Mouse (Mus musculus): ENCODE measurements around the gene Ccng2. TPM values are rescaled to one million over a fixed set of nuclear protein-coding genes. Genes with fewer than 3 reads are reported as not detected.
A peak's percentile ranks its signal among the peaks of the same experiment; 100 is the strongest.

The Ccng2 gene
- total RNA-seq (2014; rRNA removed; ENCODE audit: low replicate concordance) (37.9 and 68.2 TPM in 2 replicates), polyA plus RNA-seq (2015; fragmentation: Nextera tagmentation; extraction: Ambion mirVana) (20.2 and 31.6 TPM in 2 replicates)

DNA sequence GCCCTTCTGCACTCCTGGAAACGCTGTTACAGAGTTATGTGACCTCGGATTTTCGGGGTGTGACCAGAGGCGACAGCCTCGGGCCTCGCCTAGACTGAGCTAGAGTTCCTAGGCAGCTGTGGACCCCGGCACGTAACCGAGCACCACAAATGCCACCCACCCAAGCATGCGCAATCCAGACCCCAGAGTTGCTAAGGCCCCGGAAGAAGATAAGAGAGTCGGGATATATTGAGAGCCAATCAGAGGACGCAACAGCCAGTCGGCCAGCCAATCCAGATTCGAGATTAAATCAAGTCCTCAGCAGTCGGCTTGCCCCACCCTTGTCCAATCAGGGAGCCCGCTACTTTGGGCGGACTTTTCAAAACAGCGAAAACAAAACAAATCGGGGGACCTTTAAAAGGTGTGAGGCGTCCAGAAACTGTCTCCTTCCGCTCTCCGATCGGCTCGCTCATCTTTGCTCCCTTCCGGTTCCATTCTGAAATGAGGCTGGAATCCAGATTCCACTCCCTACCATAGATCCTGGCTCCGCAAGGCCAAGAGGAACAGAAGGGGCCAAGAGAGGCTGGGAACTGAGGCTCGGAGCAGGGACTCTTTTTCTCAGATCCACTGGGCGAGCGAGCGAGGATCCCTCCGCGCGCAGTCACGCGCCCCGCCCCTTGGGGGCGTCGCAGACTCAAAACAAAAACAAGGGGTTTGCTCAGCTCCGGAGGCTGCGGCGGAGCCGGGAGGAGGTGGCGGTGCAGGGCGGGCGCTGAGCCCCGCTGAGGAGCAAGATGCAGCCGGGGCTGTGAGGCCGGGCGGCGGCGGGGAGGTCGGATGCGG is at the start of gene Ccng2:
Gene Ccng2 (plus strand): TSS at position 375 of the 822 bp plus-strand sequence.
- DNase-seq (ENCODE audit: low spot score), result peak; percentile 99
- peak within 1 kb of the TSS; percentile 94 for H3K9ac ChIP-seq (replicated peaks; ENCODE audit: low read depth, low read length)
- TF ChIP-seq CTCF (IDR thresholded peaks at IDR 0.05; ENCODE audit: low read depth) (no peak), EP300 (IDR thresholded peaks at IDR 0.05; ENCODE audit: low read depth) (peak; percentile 71)
- H3K27ac ChIP-seq (ENCODE audit: low read depth), result peak within 1 kb of the TSS; percentile 93
- peak within 1 kb of the TSS; percentile 97 for H3K4me3 ChIP-seq (ENCODE audit: low read depth, low read length)
- no peaks in the 10 kb centered on the region for H3K27me3 ChIP-seq (ENCODE audit: control insufficient read depth, insufficient read depth, low read length)
- ATAC-seq (ENCODE audit: insufficient read depth, low read depth), result peak; percentile 93
- under 1% methylated on average over 54 of the region's 54 CpGs for whole genome bisulfite sequencing
- H3K36me3 ChIP-seq (replicated peaks; ENCODE audit: control insufficient read depth, insufficient read depth, low read length), result peaks cover 22% of the 10 kb centered on the region
- H3K9me3 ChIP-seq (replicated peaks; ENCODE audit: control insufficient read depth, low read length), result no peaks in the 10 kb centered on the region
- peaks cover 13% of the 10 kb centered on the region for H3K4me1 ChIP-seq (ENCODE audit: control insufficient read depth, insufficient read depth)
- H3K4me2 ChIP-seq (ENCODE audit: low read depth, low read length), result peak within 1 kb of the TSS; percentile 82

DNA sequence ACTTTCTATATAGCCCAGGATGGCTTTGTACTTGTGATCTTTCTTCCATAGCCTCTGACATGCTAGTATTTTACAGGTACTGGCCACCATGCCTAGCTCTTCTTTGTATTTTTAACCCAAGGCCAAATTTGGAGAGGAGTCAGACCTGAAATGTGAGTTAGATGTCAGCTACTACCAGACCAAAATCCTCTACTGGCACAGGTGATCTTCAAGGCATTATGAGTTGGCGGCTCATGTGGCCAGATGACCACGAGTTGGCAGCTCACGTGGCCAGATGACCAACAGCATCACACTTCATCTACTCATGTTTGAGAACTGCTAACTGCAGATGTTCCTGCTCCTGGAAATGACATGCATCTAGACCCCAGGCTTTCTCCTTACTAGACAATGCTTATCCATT is 48.7 kb upstream of the Ccng2 start:
- H3K36me3 ChIP-seq (replicated peaks; ENCODE audit: control insufficient read depth, insufficient read depth, low read length), result no peaks in the 10 kb centered on the region
- H3K9me3 ChIP-seq (replicated peaks; ENCODE audit: control insufficient read depth, low read length), result no peaks in the 10 kb centered on the region
- no peak for TF ChIP-seq EP300 (IDR thresholded peaks at IDR 0.05; ENCODE audit: low read depth)
- TF ChIP-seq CTCF (IDR thresholded peaks at IDR 0.05; ENCODE audit: low read depth), result no peak
- no peaks in the 10 kb centered on the region for H3K4me1 ChIP-seq (ENCODE audit: control insufficient read depth, insufficient read depth)
- no peak overlapping the region for H3K4me3 ChIP-seq (ENCODE audit: low read depth, low read length)
- WGBS, result 71% methylated on average over 3 of the region's 3 CpGs
- no peak for DNase-seq (ENCODE audit: low spot score)
- ATAC-seq (ENCODE audit: insufficient read depth, low read depth), result no peak
- no peak overlapping the region for H3K9ac ChIP-seq (replicated peaks; ENCODE audit: low read depth, low read length)
- H3K27me3 ChIP-seq (ENCODE audit: control insufficient read depth, insufficient read depth, low read length), result no peaks in the 10 kb centered on the region
- H3K27ac ChIP-seq (ENCODE audit: low read depth), result no peak overlapping the region
- no peak overlapping the region for H3K4me2 ChIP-seq (ENCODE audit: low read depth, low read length)

DNA sequence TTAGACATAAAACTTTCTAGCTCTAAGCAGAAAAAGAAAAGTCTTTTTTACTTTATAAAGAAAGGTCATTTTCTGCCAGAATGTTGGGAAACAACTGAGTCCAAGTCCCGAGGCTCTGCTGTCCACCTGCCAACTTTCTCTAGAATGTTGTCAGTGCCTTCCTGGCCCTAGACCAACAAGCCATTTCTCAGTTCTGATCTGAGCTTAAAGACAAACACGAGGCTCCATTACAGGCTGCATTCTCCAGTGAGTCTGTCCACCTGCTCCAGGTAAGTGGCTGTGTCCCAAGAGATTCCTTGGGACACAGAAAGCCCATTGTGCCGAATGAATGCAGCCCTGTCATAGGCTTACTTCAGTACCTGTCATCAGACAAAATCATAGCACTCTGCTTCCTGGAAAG is 45.4 kb upstream of the Ccng2 start:
- DNase-seq (ENCODE audit: low spot score) (no peak), ATAC-seq (ENCODE audit: insufficient read depth, low read depth) (no peak)
- TF ChIP-seq CTCF (IDR thresholded peaks at IDR 0.05; ENCODE audit: low read depth), result no peak
- TF ChIP-seq EP300 (IDR thresholded peaks at IDR 0.05; ENCODE audit: low read depth), result no peak
- H3K9me3 ChIP-seq (replicated peaks; ENCODE audit: control insufficient read depth, low read length), result no peaks in the 10 kb centered on the region
- no peak overlapping the region for H3K4me3 ChIP-seq (ENCODE audit: low read depth, low read length)
- no peaks in the 10 kb centered on the region for H3K27me3 ChIP-seq (ENCODE audit: control insufficient read depth, insufficient read depth, low read length)
- no peaks in the 10 kb centered on the region for H3K36me3 ChIP-seq (replicated peaks; ENCODE audit: control insufficient read depth, insufficient read depth, low read length)
- H3K9ac ChIP-seq (replicated peaks; ENCODE audit: low read depth, low read length), result no peak overlapping the region
- no peak overlapping the region for H3K4me2 ChIP-seq (ENCODE audit: low read depth, low read length)
- no peaks in the 10 kb centered on the region for H3K4me1 ChIP-seq (ENCODE audit: control insufficient read depth, insufficient read depth)
- 40% methylated on average over 3 of the region's 3 CpGs for WGBS
- H3K27ac ChIP-seq (ENCODE audit: low read depth), result no peak overlapping the region

DNA sequence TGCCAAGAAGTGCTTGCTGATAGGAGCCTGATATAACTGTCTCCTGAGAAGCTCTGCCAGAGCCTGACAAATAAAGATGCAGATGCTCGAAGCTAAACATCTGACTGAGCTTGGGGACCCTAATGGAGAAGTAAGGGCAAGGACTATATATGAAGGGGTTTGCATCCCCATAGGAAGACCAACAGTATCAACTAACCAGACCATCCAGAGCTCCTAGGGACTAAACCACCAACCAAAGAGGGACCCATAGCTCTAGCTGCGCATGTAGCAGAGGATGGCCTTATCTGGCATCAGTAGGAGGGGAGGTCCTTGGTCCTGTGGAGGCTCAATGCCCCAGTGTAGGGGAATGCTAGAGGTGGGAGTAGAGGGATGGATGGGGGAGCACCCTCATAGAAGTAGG is 42.5 kb upstream of the Ccng2 start:
- Histone ChIP-seq H3K9me3 (replicated peaks; ENCODE audit: control insufficient read depth, low read length) (no peaks in the 10 kb centered on the region), H3K4me1 (ENCODE audit: control insufficient read depth, insufficient read depth) (no peaks in the 10 kb centered on the region), H3K4me3 (ENCODE audit: low read depth, low read length) (no peak overlapping the region), H3K27me3 (ENCODE audit: control insufficient read depth, insufficient read depth, low read length) (no peaks in the 10 kb centered on the region), H3K36me3 (replicated peaks; ENCODE audit: control insufficient read depth, insufficient read depth, low read length) (no peaks in the 10 kb centered on the region), H3K27ac (ENCODE audit: low read depth) (no peak overlapping the region), H3K4me2 (ENCODE audit: low read depth, low read length) (no peak overlapping the region), H3K9ac (replicated peaks; ENCODE audit: low read depth, low read length) (no peak overlapping the region)
- no peak for ATAC-seq (ENCODE audit: insufficient read depth, low read depth)
- 66% methylated on average over 2 of the region's 2 CpGs for WGBS
- no peak for TF ChIP-seq CTCF (IDR thresholded peaks at IDR 0.05; ENCODE audit: low read depth)
- no peak for TF ChIP-seq EP300 (IDR thresholded peaks at IDR 0.05; ENCODE audit: low read depth)
- DNase-seq (ENCODE audit: low spot score), result no peak

DNA sequence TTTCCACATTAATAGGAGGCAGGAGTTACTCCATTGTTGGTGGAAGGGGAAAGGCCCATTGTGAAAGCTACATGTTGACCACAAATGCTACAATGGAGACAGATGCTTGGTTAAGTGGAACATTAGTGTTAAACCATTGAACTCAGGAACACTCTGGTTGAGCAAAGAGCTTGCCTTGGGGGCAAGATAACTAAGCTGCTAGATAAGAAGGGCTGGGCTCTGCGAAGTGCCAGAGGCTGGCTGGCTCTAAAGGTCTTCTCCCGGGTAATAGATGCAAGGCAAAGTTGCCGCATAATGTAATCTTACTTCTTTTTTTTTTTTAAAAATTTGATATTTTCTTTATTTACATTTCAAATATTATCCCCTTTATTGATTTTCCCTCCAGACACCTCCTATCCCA is 39.9 kb upstream of the Ccng2 start:
- H3K36me3 ChIP-seq (replicated peaks; ENCODE audit: control insufficient read depth, insufficient read depth, low read length), result no peaks in the 10 kb centered on the region
- ATAC-seq (ENCODE audit: insufficient read depth, low read depth) (no peak), DNase-seq (ENCODE audit: low spot score) (no peak)
- H3K4me1 ChIP-seq (ENCODE audit: control insufficient read depth, insufficient read depth), result no peaks in the 10 kb centered on the region
- no peak overlapping the region for H3K4me3 ChIP-seq (ENCODE audit: low read depth, low read length)
- no peak overlapping the region for H3K4me2 ChIP-seq (ENCODE audit: low read depth, low read length)
- WGBS, result 48% methylated on average over 3 of the region's 3 CpGs
- no peaks in the 10 kb centered on the region for H3K9me3 ChIP-seq (replicated peaks; ENCODE audit: control insufficient read depth, low read length)
- no peak overlapping the region for H3K9ac ChIP-seq (replicated peaks; ENCODE audit: low read depth, low read length)
- H3K27me3 ChIP-seq (ENCODE audit: control insufficient read depth, insufficient read depth, low read length), result no peaks in the 10 kb centered on the region
- no peak for TF ChIP-seq EP300 (IDR thresholded peaks at IDR 0.05; ENCODE audit: low read depth)
- no peak for TF ChIP-seq CTCF (IDR thresholded peaks at IDR 0.05; ENCODE audit: low read depth)
- H3K27ac ChIP-seq (ENCODE audit: low read depth), result no peak overlapping the region

All from heart, postnatal 0 days (tissue).